Mouse (Mus musculus): ENCODE results near the gene Ky. TPM values are rescaled to one million over a fixed set of nuclear protein-coding genes. Genes with fewer than 3 reads are reported as not detected.

Gene Ky
- polyA plus RNA-seq, 1 experiment: not detected

DNA sequence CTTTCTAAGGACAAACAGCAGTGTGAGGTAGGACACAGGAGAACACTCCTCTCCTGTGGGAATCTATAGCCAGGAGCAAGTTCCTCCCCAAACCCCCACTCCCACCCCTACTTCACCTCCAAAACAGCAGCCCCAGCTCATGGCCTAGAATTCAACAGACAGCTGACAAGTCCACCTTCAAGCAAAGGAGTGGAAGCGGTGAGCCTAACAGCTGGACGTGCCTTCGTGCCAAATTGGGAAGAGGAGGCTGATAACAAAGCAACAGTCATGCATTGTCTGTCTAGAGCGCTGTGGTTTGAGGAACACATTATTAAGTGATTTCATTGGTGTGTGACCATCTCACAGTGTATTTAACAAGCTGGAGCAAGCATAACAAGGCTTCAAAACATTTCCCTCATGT, 4.4 kb upstream of the Ky start:
- Histone ChIP-seq H3K4me1 (ENCODE audit: control insufficient read depth, insufficient read depth, low read length) (no peaks in the 10 kb centered on the region), H3K4me3 (ENCODE audit: insufficient read depth, low read length) (no peak overlapping the region), H3K27ac (ENCODE audit: insufficient read depth, low read depth, low read length) (no peak overlapping the region)
- TF ChIP-seq CTCF (IDR thresholded peaks at IDR 0.05; ENCODE audit: low read depth, low read length) (no peak), POLR2A (IDR thresholded peaks at IDR 0.05; ENCODE audit: borderline replicate concordance, low read depth, low read length) (no peak)

GRCm38 (mm10) chr9:102502015-102502633, 3.4 kb upstream of the Ky start:
- Histone ChIP-seq H3K4me1 (ENCODE audit: control insufficient read depth, insufficient read depth, low read length) (no peaks in the 10 kb centered on the region), H3K4me3 (ENCODE audit: insufficient read depth, low read length) (no peak overlapping the region), H3K27ac (ENCODE audit: insufficient read depth, low read depth, low read length) (no peak overlapping the region)
- TF ChIP-seq POLR2A (IDR thresholded peaks at IDR 0.05; ENCODE audit: borderline replicate concordance, low read depth, low read length): no peak
- no peak for TF ChIP-seq CTCF (IDR thresholded peaks at IDR 0.05; ENCODE audit: low read depth, low read length)

GRCm38 (mm10) chr9:102504716-102505378, 703 bp upstream of the Ky start:
- Histone ChIP-seq H3K4me3 (ENCODE audit: insufficient read depth, low read length) (no peak overlapping the region), H3K27ac (ENCODE audit: insufficient read depth, low read depth, low read length) (no peak overlapping the region), H3K4me1 (ENCODE audit: control insufficient read depth, insufficient read depth, low read length) (no peaks in the 10 kb centered on the region)
- TF ChIP-seq CTCF (IDR thresholded peaks at IDR 0.05; ENCODE audit: low read depth, low read length) (no peak), POLR2A (IDR thresholded peaks at IDR 0.05; ENCODE audit: borderline replicate concordance, low read depth, low read length) (no peak)

DNA sequence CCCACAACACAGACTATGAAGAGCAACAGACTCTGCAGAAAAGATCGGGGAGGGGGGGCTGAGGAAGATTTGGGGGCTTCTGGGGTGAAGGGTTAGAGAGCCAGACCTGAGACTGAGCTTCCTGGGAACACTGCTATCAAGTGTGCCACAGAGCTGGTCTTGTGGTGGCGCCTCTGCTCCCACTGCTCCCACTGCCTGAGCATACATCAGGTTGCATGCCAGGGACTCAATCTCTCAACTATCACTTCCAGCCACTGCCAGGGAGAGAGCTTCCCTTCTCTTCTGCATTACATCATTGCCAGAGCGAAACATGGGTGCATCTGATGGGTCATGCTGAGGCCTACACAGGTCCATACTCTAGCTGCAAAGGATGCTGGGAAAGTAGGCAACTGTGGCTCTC, 2.8 kb downstream of the Ky start:
- no peaks in the 10 kb centered on the region for H3K4me1 ChIP-seq (ENCODE audit: control insufficient read depth, insufficient read depth, low read length)
- no peak overlapping the region for H3K4me3 ChIP-seq (ENCODE audit: insufficient read depth, low read length)
- H3K27ac ChIP-seq (ENCODE audit: insufficient read depth, low read depth, low read length): no peak overlapping the region
- TF ChIP-seq CTCF (IDR thresholded peaks at IDR 0.05; ENCODE audit: low read depth, low read length) (no peak), POLR2A (IDR thresholded peaks at IDR 0.05; ENCODE audit: borderline replicate concordance, low read depth, low read length) (no peak)

DNA sequence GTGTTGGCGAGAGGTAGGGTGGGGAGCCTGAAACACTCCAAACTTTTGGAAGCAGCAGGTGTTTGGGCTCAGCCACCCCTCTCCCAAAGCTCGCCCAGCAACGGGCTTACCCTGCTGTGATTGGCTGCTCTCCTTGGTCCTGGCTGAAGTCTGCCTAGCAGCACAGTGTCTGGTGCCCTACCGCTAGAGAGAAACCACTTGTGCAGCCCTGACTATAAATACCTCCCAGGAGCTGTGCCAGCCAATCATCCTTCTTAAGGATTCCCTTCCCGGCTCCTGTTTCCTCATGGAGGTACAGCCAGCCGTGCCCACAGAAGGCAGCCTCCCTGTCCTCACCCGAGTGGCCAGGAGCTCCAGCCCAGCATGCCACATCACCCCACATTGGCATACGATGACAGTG, 5.9 kb downstream of the Ky start:
- H3K27ac ChIP-seq (ENCODE audit: insufficient read depth, low read depth, low read length): no peak overlapping the region
- H3K4me3 ChIP-seq (ENCODE audit: insufficient read depth, low read length): no peak overlapping the region
- TF ChIP-seq CTCF (IDR thresholded peaks at IDR 0.05; ENCODE audit: low read depth, low read length) (no peak), POLR2A (IDR thresholded peaks at IDR 0.05; ENCODE audit: borderline replicate concordance, low read depth, low read length) (no peak)
- no peaks in the 10 kb centered on the region for H3K4me1 ChIP-seq (ENCODE audit: control insufficient read depth, insufficient read depth, low read length)

DNA sequence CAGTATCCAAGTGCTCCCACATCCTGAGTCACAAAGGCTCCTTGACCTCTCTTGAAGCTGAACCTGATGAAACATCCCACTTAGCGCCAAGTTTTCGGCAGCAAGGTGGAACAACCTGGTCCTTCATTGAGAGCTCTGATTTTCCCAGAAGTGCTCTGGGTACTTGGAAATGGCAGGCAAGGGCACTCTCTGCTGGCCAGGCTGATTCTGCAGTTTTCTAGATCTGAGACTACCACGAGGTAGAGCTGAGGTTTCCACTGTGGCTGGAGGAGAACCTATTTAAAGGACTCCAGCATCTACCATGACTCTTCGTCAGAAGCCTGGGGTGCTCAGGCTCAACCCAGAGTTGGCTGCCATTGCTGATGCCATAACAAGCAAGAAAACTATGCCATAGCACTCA, 8.0 kb downstream of the Ky start:
- Histone ChIP-seq H3K27ac (ENCODE audit: insufficient read depth, low read depth, low read length) (no peak overlapping the region), H3K4me1 (ENCODE audit: control insufficient read depth, insufficient read depth, low read length) (no peaks in the 10 kb centered on the region), H3K4me3 (ENCODE audit: insufficient read depth, low read length) (no peak overlapping the region)
- no peak for TF ChIP-seq POLR2A (IDR thresholded peaks at IDR 0.05; ENCODE audit: borderline replicate concordance, low read depth, low read length)
- TF ChIP-seq CTCF (IDR thresholded peaks at IDR 0.05; ENCODE audit: low read depth, low read length): no peak

- peaks cover 22% of the 10 kb centered on the region for H3K4me1 ChIP-seq (ENCODE audit: control insufficient read depth, insufficient read depth, low read length)
- TF ChIP-seq CTCF (IDR thresholded peaks at IDR 0.05; ENCODE audit: low read depth, low read length) (no peak), POLR2A (IDR thresholded peaks at IDR 0.05; ENCODE audit: borderline replicate concordance, low read depth, low read length) (no peak)
- no peak overlapping the region for H3K27ac ChIP-seq (ENCODE audit: insufficient read depth, low read depth, low read length)
- H3K4me3 ChIP-seq (ENCODE audit: insufficient read depth, low read length): no peak overlapping the region
Measured at GRCm38 (mm10) chr9:102518443-102518842, 12.9 kb downstream of the Ky start.

- TF ChIP-seq POLR2A (IDR thresholded peaks at IDR 0.05; ENCODE audit: borderline replicate concordance, low read depth, low read length): no peak
- no peak for TF ChIP-seq CTCF (IDR thresholded peaks at IDR 0.05; ENCODE audit: low read depth, low read length)
- Histone ChIP-seq H3K4me1 (ENCODE audit: control insufficient read depth, insufficient read depth, low read length) (peaks cover 22% of the 10 kb centered on the region), H3K27ac (ENCODE audit: insufficient read depth, low read depth, low read length) (peak overlapping the region; percentile 41), H3K4me3 (ENCODE audit: insufficient read depth, low read length) (peak overlapping the region; percentile 21)
Measured at GRCm38 (mm10) chr9:102521396-102521795, 15.8 kb downstream of the Ky start.

- H3K4me3 ChIP-seq (ENCODE audit: insufficient read depth, low read length): no peak overlapping the region
- no peak for TF ChIP-seq POLR2A (IDR thresholded peaks at IDR 0.05; ENCODE audit: borderline replicate concordance, low read depth, low read length)
- no peak for TF ChIP-seq CTCF (IDR thresholded peaks at IDR 0.05; ENCODE audit: low read depth, low read length)
- H3K4me1 ChIP-seq (ENCODE audit: control insufficient read depth, insufficient read depth, low read length): no peaks in the 10 kb centered on the region
- no peak overlapping the region for H3K27ac ChIP-seq (ENCODE audit: insufficient read depth, low read depth, low read length)
Measured at GRCm38 (mm10) chr9:102528106-102528505, 22.6 kb downstream of the Ky start.

DNA sequence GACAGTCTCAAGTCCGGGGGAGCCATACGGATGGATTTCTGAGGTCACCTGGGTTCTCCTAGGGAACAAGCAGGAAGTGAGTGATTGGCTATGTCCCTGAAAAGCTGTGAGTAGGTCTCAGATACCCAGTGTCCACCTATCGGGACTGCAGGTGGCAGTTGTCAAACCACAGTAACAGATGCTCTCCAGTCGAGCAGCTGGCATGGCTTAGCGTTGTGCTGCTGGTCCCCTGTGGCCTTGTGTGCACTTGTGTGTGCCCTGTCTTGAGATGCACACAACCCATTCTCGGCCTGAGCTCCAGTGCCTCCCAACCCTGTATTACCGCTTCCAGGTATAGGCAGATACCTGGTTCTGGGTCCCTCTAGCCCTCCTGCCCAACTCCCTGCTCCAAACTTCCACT, 23.0 kb downstream of the Ky start:
- H3K4me3 ChIP-seq (ENCODE audit: insufficient read depth, low read length): no peak overlapping the region
- no peak overlapping the region for H3K27ac ChIP-seq (ENCODE audit: insufficient read depth, low read depth, low read length)
- TF ChIP-seq CTCF (IDR thresholded peaks at IDR 0.05; ENCODE audit: low read depth, low read length) (no peak), POLR2A (IDR thresholded peaks at IDR 0.05; ENCODE audit: borderline replicate concordance, low read depth, low read length) (no peak)
- H3K4me1 ChIP-seq (ENCODE audit: control insufficient read depth, insufficient read depth, low read length): no peaks in the 10 kb centered on the region
